Mouse (Mus musculus): Measurements from ENCODE around the gene Itgae. TPM values are rescaled to one million over a fixed set of nuclear protein-coding genes. Genes with fewer than 3 reads are reported as not detected.

Itgae gene
- under 1 TPM; 0.10 to 0.17 TPM for total RNA-seq (2021)
- long read RNA-seq, partial matches to known transcripts: 0 of 1 reads
- long read RNA-seq, other reads (novel, unspliced or antisense): 1 of 1 reads

- DNase-seq (ENCODE audit: low spot score in 2 of 2): no peak
These were observed at the start of gene Itgae for GRCm38 (mm10) chr11:73090283-73090682. Itgae (plus strand) TSS chr11:73090583.

- no peak for DNase-seq (ENCODE audit: low spot score in 2 of 2)
These were observed 46.1 kb upstream of the Itgae start for GRCm38 (mm10) chr11:73044229-73044755.

GRCm38 (mm10) chr11:73044789-73045188, 45.6 kb upstream of the Itgae start:
- no peak for DNase-seq (ENCODE audit: low spot score in 2 of 2)

- DNase-seq (ENCODE audit: low spot score in 2 of 2): peak; percentile 92 to 97
These were observed 42.8 kb upstream of the Itgae start, which contains the start of gene Ncbp3 for GRCm38 (mm10) chr11:73047542-73047996. Ncbp3 (plus strand) TSS chr11:73047783.

GRCm38 (mm10) chr11:73048030-73048876, 42.1 kb upstream of the Itgae start:
- DNase-seq (ENCODE audit: low spot score in 2 of 2): no peak

- DNase-seq (ENCODE audit: low spot score in 2 of 2): peak; percentile 62 to 86
These were observed 41.0 kb upstream of the Itgae start for GRCm38 (mm10) chr11:73049335-73049734.

GRCm38 (mm10) chr11:73052795-73053194, 37.6 kb upstream of the Itgae start:
- DNase-seq (ENCODE audit: low spot score in 2 of 2): no peak

- no peak for DNase-seq (ENCODE audit: low spot score in 2 of 2)
These were observed 32.7 kb upstream of the Itgae start for GRCm38 (mm10) chr11:73057701-73058100.

GRCm38 (mm10) chr11:73059630-73060029, 30.8 kb upstream of the Itgae start:
- no peak for DNase-seq (ENCODE audit: low spot score in 2 of 2)

- DNase-seq (ENCODE audit: low spot score in 2 of 2): no peak
These were observed 29.0 kb upstream of the Itgae start for GRCm38 (mm10) chr11:73061413-73061812.

- DNase-seq (ENCODE audit: low spot score in 2 of 2): peak in 1 of 2 experiments; percentile 53
These were observed 18.5 kb upstream of the Itgae start for GRCm38 (mm10) chr11:73071839-73072238.

GRCm38 (mm10) chr11:73076295-73076694, 14.1 kb upstream of the Itgae start:
- no peak for DNase-seq (ENCODE audit: low spot score in 2 of 2)

GRCm38 (mm10) chr11:73076733-73077132, 13.7 kb upstream of the Itgae start:
- DNase-seq (ENCODE audit: low spot score in 2 of 2): no peak

- DNase-seq (ENCODE audit: low spot score in 2 of 2): no peak
These were observed 13.1 kb upstream of the Itgae start for GRCm38 (mm10) chr11:73077211-73077720.

- no peak for DNase-seq (ENCODE audit: low spot score in 2 of 2)
These were observed 11.8 kb upstream of the Itgae start for GRCm38 (mm10) chr11:73078615-73079014.

GRCm38 (mm10) chr11:73080306-73080705, 10.1 kb upstream of the Itgae start:
- DNase-seq (ENCODE audit: low spot score in 2 of 2): no peak

GRCm38 (mm10) chr11:73084303-73084702, 6.1 kb upstream of the Itgae start:
- no peak for DNase-seq (ENCODE audit: low spot score in 2 of 2)

- peak; percentile 45 to 69 for DNase-seq (ENCODE audit: low spot score in 2 of 2)
These were observed 5.6 kb upstream of the Itgae start for GRCm38 (mm10) chr11:73084804-73085231.

- no peak for DNase-seq (ENCODE audit: low spot score in 2 of 2)
These were observed 5.0 kb upstream of the Itgae start for GRCm38 (mm10) chr11:73085391-73085790.

- DNase-seq (ENCODE audit: low spot score in 2 of 2): no peak
These were observed 2.5 kb upstream of the Itgae start for GRCm38 (mm10) chr11:73087700-73088480.

GRCm38 (mm10) chr11:73090826-73091225, 443 bp downstream of the Itgae start:
- no peak for DNase-seq (ENCODE audit: low spot score in 2 of 2)
